Mouse (Mus musculus): ENCODE results near the gene Osbpl3. TPM values are rescaled to one million over a fixed set of nuclear protein-coding genes. Genes with fewer than 3 reads are reported as not detected.

The Osbpl3 gene
- total RNA-seq, 2 experiments from 2014 or later = 24.0 to 35.0 TPM

DNA sequence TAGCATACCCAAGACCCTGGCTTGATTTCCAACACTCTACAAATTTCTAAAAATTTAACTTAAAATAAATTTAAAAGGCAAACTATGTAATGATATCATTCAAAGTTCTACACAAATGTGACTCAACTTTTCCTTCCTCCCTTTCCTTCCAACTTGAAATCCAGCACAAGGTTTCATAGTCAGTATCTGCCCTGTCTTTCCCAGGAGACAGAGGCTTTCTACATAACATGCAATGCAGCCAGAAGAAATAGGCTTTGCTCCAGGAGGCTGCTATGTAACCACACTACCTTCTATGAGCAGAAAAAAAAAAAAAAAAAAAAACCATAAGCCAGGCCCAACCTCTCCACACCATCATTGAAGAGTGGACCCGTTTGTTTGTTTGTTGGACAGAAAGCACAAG is 42.6 kb downstream of the Osbpl3 start:
- intact Hi-C loops (cut with DNase I) = loop anchor here (5.0 kb wide), 1 partner anchor 39 kb away; no protein-coding TSS in a partner anchor
- DNase-seq = no peak

GRCm38 (mm10) chr6:50412174-50412573 is 43.8 kb downstream of the Osbpl3 start:
- DNase-seq = no peak
- intact Hi-C loops (cut with DNase I) = loop anchor here (5.0 kb wide), 1 partner anchor 40 kb away; no protein-coding TSS in a partner anchor

DNA sequence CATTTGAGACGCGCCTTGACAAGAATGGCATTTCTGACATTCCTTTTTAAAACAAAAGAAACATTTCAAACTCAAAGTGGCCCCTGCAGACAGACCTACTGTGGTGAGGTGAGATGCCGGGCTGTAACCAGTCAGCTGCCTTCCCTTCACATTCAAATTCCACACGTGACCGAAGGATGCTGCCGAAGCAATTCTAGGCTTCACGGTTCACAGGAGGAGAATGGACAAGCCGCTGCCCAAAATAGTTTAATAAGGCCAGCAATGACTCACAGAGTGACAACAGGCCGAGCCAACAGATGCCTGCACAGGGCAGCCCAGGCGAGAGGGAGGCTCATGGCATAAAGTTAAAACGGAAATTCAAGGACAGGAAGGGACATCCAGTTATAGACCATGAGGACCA is 51.3 kb downstream of the Osbpl3 start:
- intact Hi-C loops (cut with DNase I) = loop anchor here (5.0 kb wide), 1 partner anchor 92 kb away; no protein-coding TSS in a partner anchor
- DNase-seq = peak; percentile 33 to 48

- intact Hi-C loops (cut with DNase I) = loop anchor here (5.0 kb wide), 1 partner anchor 91 kb away; no protein-coding TSS in a partner anchor
- DNase-seq = no peak
Measured at GRCm38 (mm10) chr6:50403524-50403923, 52.5 kb downstream of the Osbpl3 start.

DNA sequence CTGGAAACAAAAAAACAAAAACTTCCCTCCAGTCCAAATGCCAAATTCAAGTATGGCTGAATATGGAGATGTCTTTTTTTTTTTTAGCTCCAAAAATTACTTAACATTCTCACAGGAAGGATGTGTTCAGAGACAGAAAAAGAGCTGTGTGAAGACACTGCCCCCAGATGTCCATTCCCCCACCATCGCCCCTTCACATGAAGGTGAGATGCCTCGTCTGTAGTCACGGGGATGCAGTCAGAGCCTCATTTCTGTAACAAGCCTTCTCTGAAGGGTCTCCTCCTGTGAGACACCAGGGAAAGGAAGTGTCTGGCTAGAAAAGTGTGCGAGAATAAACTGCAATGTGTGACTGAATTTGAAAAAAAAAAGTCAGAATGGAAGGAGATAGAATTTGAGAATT is 53.1 kb downstream of the Osbpl3 start:
- intact Hi-C loops (cut with DNase I) = loop anchor here (5.0 kb wide), 1 partner anchor 91 kb away; no protein-coding TSS in a partner anchor
- DNase-seq = no peak

GRCm38 (mm10) chr6:50400234-50400633 is 55.8 kb downstream of the Osbpl3 start:
- intact Hi-C loops (cut with DNase I) = loop anchor here (5.0 kb wide), 1 partner anchor 88 kb away; no protein-coding TSS in a partner anchor
- no peak for DNase-seq

DNA sequence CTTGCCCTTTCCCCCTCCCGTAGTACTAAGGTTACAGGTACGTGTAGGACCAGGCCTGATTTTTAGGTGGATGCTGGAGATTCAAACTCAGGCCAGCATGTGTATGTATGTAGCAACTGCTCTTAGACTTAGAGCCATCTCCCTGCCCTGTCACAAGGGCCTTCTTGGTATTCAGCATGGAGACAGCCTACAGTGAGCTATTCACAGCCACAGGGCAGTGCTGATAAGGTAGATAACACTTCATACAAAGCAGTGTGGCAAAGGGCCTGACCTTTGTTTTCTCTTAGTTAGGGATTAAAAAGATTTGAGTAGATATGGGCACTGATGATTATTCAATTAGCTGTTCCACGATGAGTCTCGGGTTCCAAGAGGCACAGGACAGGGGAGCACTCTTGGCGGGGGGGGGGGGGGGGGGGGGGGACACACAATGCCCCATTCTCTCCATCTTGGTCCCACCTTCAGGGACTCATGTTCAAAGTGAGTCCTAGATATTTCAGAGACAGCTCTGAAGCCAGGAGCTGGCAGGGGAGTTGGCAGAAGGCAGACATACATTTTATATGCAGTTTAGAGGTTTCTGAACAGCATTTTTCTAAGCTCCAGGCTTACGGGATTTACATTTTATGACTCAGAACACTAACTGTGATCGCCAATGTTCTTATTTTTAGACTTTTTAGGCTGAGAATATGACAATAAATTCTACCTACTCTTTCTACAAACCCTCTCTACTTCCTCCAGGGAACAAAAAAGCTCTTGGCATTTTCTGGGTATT is 56.4 kb downstream of the Osbpl3 start:
- DNase-seq = no peak
- intact Hi-C loops (cut with DNase I) = loop anchor here (5.0 kb wide), 1 partner anchor 87 kb away; no protein-coding TSS in a partner anchor

DNA sequence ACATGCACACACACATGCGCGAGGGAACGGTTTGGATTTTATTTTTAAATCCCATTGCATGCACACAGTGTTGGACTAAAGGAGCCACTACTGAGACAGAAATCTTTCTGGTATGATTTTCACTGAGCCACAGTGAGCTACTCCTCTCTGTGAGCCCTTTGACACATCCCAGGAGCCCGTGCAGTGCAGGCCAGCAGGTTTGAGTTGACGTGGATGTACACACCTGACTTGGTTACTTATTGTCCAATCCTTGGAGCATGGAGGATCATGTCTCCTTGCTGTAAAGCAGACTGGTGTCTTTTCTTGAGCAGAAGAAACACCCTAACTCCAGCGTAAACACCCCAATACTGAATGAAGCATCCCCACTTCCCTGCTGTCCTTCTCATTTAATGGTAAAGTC is 57.7 kb downstream of the Osbpl3 start:
- intact Hi-C loops (cut with DNase I) = no loop called here
- DNase-seq = no peak

GRCm38 (mm10) chr6:50397116-50397515 is 58.9 kb downstream of the Osbpl3 start:
- intact Hi-C loops (cut with DNase I) = no loop called here

GRCm38 (mm10) chr6:50395641-50396312 is 60.2 kb downstream of the Osbpl3 start:
- intact Hi-C loops (cut with DNase I) = no loop called here
- no peak for DNase-seq

More at GRCm38 (mm10) chr6:50397116-50397515, 58.9 kb downstream of the Osbpl3 start:
- no peak for DNase-seq

DNA sequence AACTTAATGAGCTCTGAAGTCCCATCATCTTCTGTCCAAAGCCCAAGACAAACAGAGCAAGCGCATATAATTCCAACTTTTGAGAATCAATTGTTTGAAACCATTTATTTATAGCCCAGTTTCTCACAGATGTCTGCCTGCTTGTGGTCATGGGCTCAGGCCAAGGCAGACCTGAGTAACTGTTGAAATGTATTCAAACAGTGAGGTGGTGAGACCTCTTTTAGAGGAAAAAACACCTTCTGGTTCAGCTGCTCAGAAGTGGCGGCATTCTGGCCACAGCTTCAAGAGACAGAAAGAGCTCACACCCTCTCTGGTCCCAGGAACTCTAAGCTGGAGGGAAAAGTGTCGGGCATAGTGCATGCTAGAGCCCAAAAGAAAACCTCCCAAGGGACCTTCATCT is 61.6 kb downstream of the Osbpl3 start:
- DNase-seq = no peak
- intact Hi-C loops (cut with DNase I) = no loop called here

- DNase-seq = no peak
- intact Hi-C loops (cut with DNase I) = no loop called here
Measured at GRCm38 (mm10) chr6:50393960-50394359, 62.0 kb downstream of the Osbpl3 start.

DNA sequence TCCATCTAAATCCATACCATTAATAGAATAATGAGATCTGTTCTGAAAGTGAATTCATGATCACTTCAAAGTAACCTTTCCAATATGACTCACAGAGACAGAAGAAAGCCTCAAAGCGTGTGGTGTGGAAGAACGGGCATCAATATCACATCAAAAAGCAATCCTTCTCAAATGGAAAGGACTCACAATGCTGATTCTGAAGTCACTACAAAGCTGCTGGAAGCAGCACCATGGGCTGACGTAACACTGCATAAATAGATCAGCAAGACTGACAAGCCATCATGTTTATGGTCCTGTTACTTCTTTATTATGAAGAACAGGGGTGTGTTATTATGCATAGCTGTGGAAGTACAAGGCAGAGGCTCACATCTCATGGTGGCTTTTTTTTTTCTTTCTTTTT is 64.0 kb downstream of the Osbpl3 start:
- DNase-seq = no peak
- intact Hi-C loops (cut with DNase I) = no loop called here

- intact Hi-C loops (cut with DNase I) = no loop called here
- DNase-seq = no peak
Measured at GRCm38 (mm10) chr6:50390313-50390712, 65.7 kb downstream of the Osbpl3 start.

- intact Hi-C loops (cut with DNase I) = no loop called here
- no peak for DNase-seq
Measured at GRCm38 (mm10) chr6:50387629-50388028, 68.4 kb downstream of the Osbpl3 start.

DNA sequence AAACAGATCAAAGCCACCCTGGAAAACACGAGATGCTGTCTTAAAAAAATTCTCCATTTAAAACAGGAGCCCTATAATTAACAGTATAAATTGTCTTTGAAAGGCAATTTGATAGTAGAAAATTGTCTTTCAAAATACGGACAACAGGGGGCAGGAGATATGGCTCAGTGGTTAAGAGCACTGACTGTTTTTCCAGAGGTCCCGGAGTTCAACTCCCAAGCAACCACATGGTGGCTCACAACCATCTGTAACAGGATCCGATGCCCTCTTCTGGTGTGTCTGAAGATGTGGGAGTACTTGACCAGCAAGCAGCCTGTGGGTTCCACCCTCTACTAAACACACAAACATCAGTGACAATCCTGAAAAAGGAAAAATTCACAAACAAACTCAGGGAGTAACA is 69.5 kb downstream of the Osbpl3 start:
- no peak for DNase-seq
- intact Hi-C loops (cut with DNase I) = no loop called here

GRCm38 (mm10) chr6:50385451-50386013 is 70.5 kb downstream of the Osbpl3 start:
- intact Hi-C loops (cut with DNase I) = no loop called here
- DNase-seq = no peak

- intact Hi-C loops (cut with DNase I) = loop anchor here (1.0 kb wide), 1 partner anchor 72 kb away; no protein-coding TSS in a partner anchor
- no peak for DNase-seq
Measured at GRCm38 (mm10) chr6:50382711-50383110, 73.3 kb downstream of the Osbpl3 start.

DNA sequence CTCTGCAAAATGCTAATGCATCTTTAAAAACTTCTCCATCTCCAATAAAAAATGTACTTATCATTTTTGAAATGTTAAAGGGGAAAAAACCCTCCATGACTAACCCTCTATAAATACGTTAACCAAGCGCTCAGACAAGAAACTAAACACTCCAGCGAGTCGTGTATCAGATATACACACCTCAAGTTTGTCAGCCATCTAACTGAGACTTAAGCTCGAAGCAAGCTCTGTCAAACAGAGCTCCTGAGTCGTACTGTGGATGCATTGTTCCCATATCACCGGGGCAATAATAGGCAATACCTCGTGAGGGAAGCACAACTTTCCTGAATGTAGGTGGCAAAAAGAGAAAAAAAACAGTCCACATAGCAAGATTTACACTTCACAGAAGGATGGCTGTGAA is 73.8 kb downstream of the Osbpl3 start:
- intact Hi-C loops (cut with DNase I) = loop anchor here (1.0 kb wide), 1 partner anchor 72 kb away; no protein-coding TSS in a partner anchor
- DNase-seq = no peak

DNA sequence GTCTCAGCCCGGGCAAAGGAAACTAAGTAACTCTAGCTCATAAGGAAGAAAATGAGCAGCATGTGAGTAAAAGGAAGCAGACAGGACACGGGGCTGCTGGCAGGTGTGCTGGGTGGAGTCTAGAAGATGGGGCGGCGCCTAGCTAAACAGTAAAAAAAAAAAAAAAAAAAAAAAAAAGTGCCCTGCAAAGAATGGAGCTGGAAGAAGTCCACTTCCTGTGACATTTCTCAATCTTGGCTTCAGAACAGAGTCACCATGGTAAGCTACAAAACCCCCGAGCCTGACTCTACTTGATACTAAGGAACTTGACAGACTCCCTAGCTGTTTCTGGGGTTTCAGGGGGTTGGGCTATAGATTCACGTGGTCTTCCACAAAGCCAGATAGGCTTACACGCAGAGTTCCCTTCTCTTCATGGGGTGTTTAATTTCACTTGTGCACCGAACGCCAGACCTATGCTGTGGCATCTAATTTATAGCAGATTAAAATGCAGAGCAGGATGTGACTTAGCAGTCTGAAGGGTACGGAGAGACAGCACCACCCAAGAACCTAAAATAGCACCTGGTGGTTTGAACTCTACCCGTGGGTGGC is 74.4 kb downstream of the Osbpl3 start:
- intact Hi-C loops (cut with DNase I) = loop anchor here (1.0 kb wide), 1 partner anchor 73 kb away; no protein-coding TSS in a partner anchor
- DNase-seq = peak; percentile 27 to 45

GRCm38 (mm10) chr6:50379740-50380139 is 76.3 kb downstream of the Osbpl3 start:
- intact Hi-C loops (cut with DNase I) = no loop called here
- no peak for DNase-seq

Data from heart, postnatal 36 days (tissue).